Mouse (Mus musculus): Measurements from ENCODE around the gene Slc6a14. TPM values are rescaled to one million over a fixed set of nuclear protein-coding genes. Genes with fewer than 3 reads are reported as not detected.

The Slc6a14 gene
- polyA plus RNA-seq (2012; rRNA removed), result 0.24 and 0.33 TPM in 2 replicates
- 1.4 and 1.6 TPM in 2 replicates for polyA plus RNA-seq (2014; fragmentation: Nextera tagmentation; extraction: Ambion mirVana)

DNA sequence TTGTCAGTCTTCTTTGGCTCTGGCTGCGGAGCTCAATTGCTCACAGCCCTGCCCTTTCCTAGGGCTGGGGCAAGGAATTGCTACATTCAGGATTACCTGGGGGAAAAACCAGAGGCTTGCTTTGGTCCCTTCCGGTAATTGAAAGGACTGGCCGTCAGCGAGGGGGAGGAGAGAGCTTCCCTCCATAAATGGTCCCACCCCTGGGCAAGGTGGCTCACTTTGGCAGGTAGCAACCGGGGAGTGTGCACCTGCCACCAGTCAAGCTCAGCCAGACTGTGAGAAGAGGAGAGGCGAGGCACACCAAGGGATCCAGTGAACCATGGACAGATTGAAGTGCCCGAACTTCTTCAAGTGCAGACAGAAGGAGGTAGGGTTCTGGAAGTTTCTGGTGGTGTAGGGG, at the start of gene Slc6a14:
TSS of gene Slc6a14 (plus strand) at position 68 of the 400 bp plus-strand sequence.
- Histone ChIP-seq H3K9me3 (ENCODE audit: control insufficient read depth, low read length) (no peaks in the 10 kb centered on the region), H3K4me2 (replicated peaks; ENCODE audit: low read depth, low read length, severe bottlenecking) (no peak within 1 kb of the TSS), H3K9ac (ENCODE audit: low read depth, low read length, severe bottlenecking) (no peak within 1 kb of the TSS), H3K4me3 (replicated peaks; ENCODE audit: low read length) (no peak within 1 kb of the TSS), H3K27me3 (ENCODE audit: control insufficient read depth, insufficient read depth, low read length) (no peaks in the 10 kb centered on the region), H3K36me3 (ENCODE audit: control insufficient read depth, insufficient read depth, low read length) (no peaks in the 10 kb centered on the region), H3K27ac (replicated peaks; ENCODE audit: low read depth, low read length) (no peak within 1 kb of the TSS), H3K4me1 (ENCODE audit: control insufficient read depth, insufficient read depth, low read length) (no peaks in the 10 kb centered on the region)
- DNase-seq (ENCODE audit: low spot score) (no peak), ATAC-seq (ENCODE audit: low FRiP score, low read depth) (no peak)
- no peak for TF ChIP-seq POLR2A (IDR thresholded peaks at IDR 0.05; ENCODE audit: borderline replicate concordance, extremely low read depth, insufficient read depth, insufficient read length)
- WGBS, result 64% methylated on average over 6 of the region's 7 CpGs

DNA sequence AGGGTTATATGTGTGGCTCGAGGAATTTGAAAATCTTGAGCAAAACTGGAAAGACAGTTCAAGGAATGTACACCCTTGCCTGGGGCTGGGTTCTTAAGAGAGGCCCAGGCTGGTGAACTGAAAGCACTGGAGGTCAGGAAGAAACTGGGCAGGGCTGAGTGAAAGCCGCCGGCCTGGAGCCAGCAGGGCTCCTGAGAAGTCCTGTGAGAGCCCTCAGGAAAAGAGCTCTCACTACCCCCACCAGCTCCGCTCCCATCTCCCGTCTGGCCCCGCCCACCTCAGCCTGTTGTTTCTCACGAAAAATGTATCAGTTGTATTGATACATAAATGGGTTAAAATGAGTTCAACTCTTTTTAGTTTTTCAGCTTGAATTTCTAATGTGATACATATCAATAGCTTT, 43.8 kb upstream of the Slc6a14 start:
- H3K9ac ChIP-seq (ENCODE audit: low read depth, low read length, severe bottlenecking), result no peak overlapping the region

DNA sequence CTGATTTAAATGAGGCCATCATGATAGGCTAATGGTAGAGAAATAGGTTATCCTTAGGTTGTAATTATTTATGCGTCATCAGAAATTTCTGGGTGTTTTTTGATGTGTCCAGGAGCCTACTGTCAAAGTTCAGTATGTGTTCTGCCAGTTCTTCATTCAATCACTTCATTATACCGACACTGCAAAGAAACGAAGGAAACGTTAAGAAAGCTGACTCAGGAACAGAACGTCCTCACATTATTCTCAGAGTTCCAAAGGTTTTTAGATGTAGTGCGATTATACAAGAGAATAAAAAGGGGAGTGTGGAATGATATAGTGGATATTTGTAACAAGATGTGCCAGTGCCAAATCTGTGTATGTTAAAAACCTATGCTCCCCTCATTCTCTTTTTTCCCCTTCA, 19.5 kb upstream of the Slc6a14 start:
- Histone ChIP-seq H3K27ac (replicated peaks; ENCODE audit: low read depth, low read length) (no peak overlapping the region), H3K4me3 (replicated peaks; ENCODE audit: low read length) (no peak overlapping the region), H3K4me2 (replicated peaks; ENCODE audit: low read depth, low read length, severe bottlenecking) (no peak overlapping the region), H3K9ac (ENCODE audit: low read depth, low read length, severe bottlenecking) (no peak overlapping the region), H3K36me3 (ENCODE audit: control insufficient read depth, insufficient read depth, low read length) (no peaks in the 10 kb centered on the region), H3K27me3 (ENCODE audit: control insufficient read depth, insufficient read depth, low read length) (no peaks in the 10 kb centered on the region), H3K4me1 (ENCODE audit: control insufficient read depth, insufficient read depth, low read length) (no peaks in the 10 kb centered on the region), H3K9me3 (ENCODE audit: control insufficient read depth, low read length) (no peaks in the 10 kb centered on the region)
- WGBS, result 70% methylated on average over 6 of the region's 6 CpGs
- TF ChIP-seq POLR2A (IDR thresholded peaks at IDR 0.05; ENCODE audit: borderline replicate concordance, extremely low read depth, insufficient read depth, insufficient read length), result no peak
- ATAC-seq (ENCODE audit: low FRiP score, low read depth) (no peak), DNase-seq (ENCODE audit: low spot score) (no peak)

More for the DNA sequence above, 43.8 kb upstream of the Slc6a14 start:
- TF ChIP-seq POLR2A (IDR thresholded peaks at IDR 0.05; ENCODE audit: borderline replicate concordance, extremely low read depth, insufficient read depth, insufficient read length), result no peak
- no peaks in the 10 kb centered on the region for H3K27me3 ChIP-seq (ENCODE audit: control insufficient read depth, insufficient read depth, low read length)
- no peak overlapping the region for H3K4me2 ChIP-seq (replicated peaks; ENCODE audit: low read depth, low read length, severe bottlenecking)
- ATAC-seq (ENCODE audit: low FRiP score, low read depth) (no peak), DNase-seq (ENCODE audit: low spot score) (no peak)
- WGBS, result 28% methylated on average over 7 of the region's 7 CpGs
- H3K36me3 ChIP-seq (ENCODE audit: control insufficient read depth, insufficient read depth, low read length), result no peaks in the 10 kb centered on the region
- no peak overlapping the region for H3K27ac ChIP-seq (replicated peaks; ENCODE audit: low read depth, low read length)
- H3K4me1 ChIP-seq (ENCODE audit: control insufficient read depth, insufficient read depth, low read length), result no peaks in the 10 kb centered on the region
- H3K9me3 ChIP-seq (ENCODE audit: control insufficient read depth, low read length), result no peaks in the 10 kb centered on the region
- no peak overlapping the region for H3K4me3 ChIP-seq (replicated peaks; ENCODE audit: low read length)

DNA sequence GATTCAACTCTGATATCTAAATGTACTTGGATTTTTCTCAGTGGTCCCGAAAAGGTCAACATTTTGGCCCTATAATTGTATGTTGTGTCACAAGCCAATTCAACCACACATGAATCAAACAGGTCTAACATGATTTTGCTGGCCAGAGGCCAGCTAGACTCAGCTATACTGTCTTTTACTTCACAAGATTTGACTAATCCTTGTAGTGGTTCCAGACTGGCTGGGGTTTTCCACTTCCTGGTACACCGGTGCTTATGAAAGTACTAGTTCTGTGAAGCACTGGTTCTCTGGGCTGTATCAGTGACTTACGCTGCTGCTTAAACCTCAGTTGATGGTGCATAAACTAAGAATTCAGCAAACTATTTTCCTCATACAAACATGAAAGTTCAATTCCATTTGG, 19.0 kb upstream of the Slc6a14 start:
- Histone ChIP-seq H3K27me3 (ENCODE audit: control insufficient read depth, insufficient read depth, low read length) (no peaks in the 10 kb centered on the region), H3K9me3 (ENCODE audit: control insufficient read depth, low read length) (no peaks in the 10 kb centered on the region), H3K4me1 (ENCODE audit: control insufficient read depth, insufficient read depth, low read length) (no peaks in the 10 kb centered on the region), H3K36me3 (ENCODE audit: control insufficient read depth, insufficient read depth, low read length) (no peaks in the 10 kb centered on the region), H3K27ac (replicated peaks; ENCODE audit: low read depth, low read length) (no peak overlapping the region), H3K4me2 (replicated peaks; ENCODE audit: low read depth, low read length, severe bottlenecking) (no peak overlapping the region), H3K9ac (ENCODE audit: low read depth, low read length, severe bottlenecking) (no peak overlapping the region), H3K4me3 (replicated peaks; ENCODE audit: low read length) (no peak overlapping the region)
- WGBS, result 73% methylated on average over 3 of the region's 3 CpGs
- TF ChIP-seq POLR2A (IDR thresholded peaks at IDR 0.05; ENCODE audit: borderline replicate concordance, extremely low read depth, insufficient read depth, insufficient read length), result no peak
- DNase-seq (ENCODE audit: low spot score), result no peak
- ATAC-seq (ENCODE audit: low FRiP score, low read depth), result no peak

DNA sequence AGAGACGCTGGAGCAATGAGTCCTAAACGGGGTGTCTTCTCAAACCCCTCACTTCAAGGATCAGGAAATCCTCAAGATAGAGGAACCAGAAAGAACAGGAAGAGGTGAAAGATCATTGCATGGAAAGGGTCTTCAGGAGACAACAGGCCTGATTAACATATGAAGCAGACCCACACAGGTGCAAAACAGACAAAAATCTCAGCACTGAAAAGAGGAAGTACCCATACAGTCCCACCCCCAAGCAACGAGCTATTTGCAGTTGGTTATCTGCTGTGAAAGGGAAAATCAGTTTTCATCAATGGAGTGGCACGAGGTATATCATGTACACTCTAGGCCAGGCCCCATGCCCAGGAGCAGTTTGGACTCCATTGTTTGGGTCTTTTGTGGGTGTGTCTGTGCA, 13.1 kb upstream of the Slc6a14 start:
- no peaks in the 10 kb centered on the region for H3K9me3 ChIP-seq (ENCODE audit: control insufficient read depth, low read length)
- TF ChIP-seq POLR2A (IDR thresholded peaks at IDR 0.05; ENCODE audit: borderline replicate concordance, extremely low read depth, insufficient read depth, insufficient read length), result no peak
- 77% methylated on average over 4 of the region's 4 CpGs for WGBS
- H3K27ac ChIP-seq (replicated peaks; ENCODE audit: low read depth, low read length), result no peak overlapping the region
- no peak overlapping the region for H3K4me3 ChIP-seq (replicated peaks; ENCODE audit: low read length)
- DNase-seq (ENCODE audit: low spot score), result no peak
- no peak overlapping the region for H3K4me2 ChIP-seq (replicated peaks; ENCODE audit: low read depth, low read length, severe bottlenecking)
- no peak overlapping the region for H3K9ac ChIP-seq (ENCODE audit: low read depth, low read length, severe bottlenecking)
- H3K36me3 ChIP-seq (ENCODE audit: control insufficient read depth, insufficient read depth, low read length), result no peaks in the 10 kb centered on the region
- no peak for ATAC-seq (ENCODE audit: low FRiP score, low read depth)
- H3K4me1 ChIP-seq (ENCODE audit: control insufficient read depth, insufficient read depth, low read length), result no peaks in the 10 kb centered on the region
- H3K27me3 ChIP-seq (ENCODE audit: control insufficient read depth, insufficient read depth, low read length), result no peaks in the 10 kb centered on the region

DNA sequence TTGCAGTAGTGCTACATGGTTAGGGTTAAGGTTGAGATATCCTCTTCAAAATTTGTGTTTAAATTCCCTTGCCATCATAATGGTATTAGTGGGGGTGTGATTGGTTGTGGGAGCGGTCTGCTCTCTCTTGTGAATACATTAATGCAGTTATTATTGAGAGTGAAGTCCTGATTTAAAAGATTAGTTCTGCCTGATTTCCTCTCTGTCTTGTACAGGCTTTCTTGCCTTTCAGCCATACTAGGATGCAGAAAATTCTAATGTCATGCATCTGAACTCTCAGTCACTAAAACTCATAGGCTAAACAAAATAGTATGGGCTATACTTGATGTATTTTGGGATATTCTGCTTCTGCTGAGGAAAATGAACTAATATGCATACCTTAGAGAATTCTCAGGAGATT, 10.2 kb upstream of the Slc6a14 start:
- 94% methylated on average over 1 of the region's 1 CpGs for WGBS
- ATAC-seq (ENCODE audit: low FRiP score, low read depth), result no peak
- no peak for TF ChIP-seq POLR2A (IDR thresholded peaks at IDR 0.05; ENCODE audit: borderline replicate concordance, extremely low read depth, insufficient read depth, insufficient read length)

More for the DNA sequence above, 10.2 kb upstream of the Slc6a14 start:
- no peak overlapping the region for H3K4me3 ChIP-seq (replicated peaks; ENCODE audit: low read length)
- no peak overlapping the region for H3K27ac ChIP-seq (replicated peaks; ENCODE audit: low read depth, low read length)
- no peaks in the 10 kb centered on the region for H3K36me3 ChIP-seq (ENCODE audit: control insufficient read depth, insufficient read depth, low read length)
- no peak for DNase-seq (ENCODE audit: low spot score)
- no peaks in the 10 kb centered on the region for H3K4me1 ChIP-seq (ENCODE audit: control insufficient read depth, insufficient read depth, low read length)
- H3K4me2 ChIP-seq (replicated peaks; ENCODE audit: low read depth, low read length, severe bottlenecking), result no peak overlapping the region
- no peaks in the 10 kb centered on the region for H3K27me3 ChIP-seq (ENCODE audit: control insufficient read depth, insufficient read depth, low read length)
- no peak overlapping the region for H3K9ac ChIP-seq (ENCODE audit: low read depth, low read length, severe bottlenecking)
- H3K9me3 ChIP-seq (ENCODE audit: control insufficient read depth, low read length), result no peaks in the 10 kb centered on the region

All from limb, embryonic 14.5 days (tissue).